Mouse (Mus musculus) bone marrow macrophage, adult 2 months (primary cell): Measurements from ENCODE around the gene Itpr3.

Experiments used
- CTCF ChIP-seq: IDR thresholded peaks from 2 replicates; pipeline ENCODE4 v1.5.1; 2012; ENCODE audit warnings: low read depth, mild to moderate bottlenecking, low read length, moderate library complexity
- POLR2A ChIP-seq: IDR thresholded peaks from 2 replicates; pipeline ENCODE4 v1.6.1; 2012; ENCODE audit warnings: mild to moderate bottlenecking, low read depth, low read length, borderline replicate concordance

- TF ChIP-seq CTCF: no peak
- no peak for TF ChIP-seq POLR2A
Measured at GRCm38 (mm10) chr17:27074849-27075745, 18.0 kb downstream of the Itpr3 start.
